Mouse (Mus musculus) limb, embryonic 11.5 days (tissue): ENCODE measurements around the gene Ppp2r5e. TPM values are rescaled to one million over a fixed set of nuclear protein-coding genes. Genes with fewer than 3 reads are reported as not detected.

Experiments used
- ATAC-seq: fragments of 200-750 bp; cut with Nextera tagmentation; 2 replicates; pipeline ENCODE4 v1.8.0; 2017; ENCODE audit warnings: low read depth; ENCODE audit not compliant: insufficient number of reproducible peaks, low FRiP score, low TSS enrichment
- DNase-seq: peaks from one replicate; pipeline ENCODE4 v3.0.0-alpha.2; 2015; ENCODE audit warnings: low spot score
- H3K27ac ChIP-seq: fragments of 300-500 bp; sonication (generic); replicated peaks from 2 replicates; pipeline ENCODE4 v1.5.1; 2014; ENCODE audit warnings: low read depth, mild to moderate bottlenecking, low read length
- H3K27me3 ChIP-seq: fragments of 300-500 bp; sonication (generic); 2 replicates; pipeline ENCODE4 v1.6.1; 2014; ENCODE audit warnings: mild to moderate bottlenecking, low read length, mixed read lengths; ENCODE audit not compliant: control insufficient read depth, insufficient read depth
- H3K36me3 ChIP-seq: fragments of 300-500 bp; sonication (generic); 2 replicates; pipeline ENCODE4 v1.6.1; 2014; ENCODE audit warnings: mild to moderate bottlenecking, low read length, moderate library complexity, mixed read lengths; ENCODE audit not compliant: control insufficient read depth, insufficient read depth
- H3K4me1 ChIP-seq: fragments of 300-500 bp; sonication (generic); 2 replicates; pipeline ENCODE4 v1.6.1; 2014; ENCODE audit warnings: low read length, mixed read lengths; ENCODE audit not compliant: control insufficient read depth, insufficient read depth
- H3K4me2 ChIP-seq: fragments of 300-500 bp; sonication (generic); 2 replicates; pipeline ENCODE4 v1.6.1; 2014; ENCODE audit warnings: low read depth, mild to moderate bottlenecking, moderate library complexity; ENCODE audit not compliant: severe bottlenecking
- H3K4me3 ChIP-seq: fragments of 300-500 bp; sonication (generic); 2 replicates; pipeline ENCODE4 v1.5.1; 2014; ENCODE audit warnings: low read depth, low read length
- H3K9ac ChIP-seq: fragments of 300-500 bp; sonication (generic); 2 replicates; pipeline ENCODE4 v1.6.1; 2014; ENCODE audit warnings: mild to moderate bottlenecking, low read length
- H3K9me3 ChIP-seq: fragments of 300-500 bp; sonication (generic); 2 replicates; pipeline ENCODE4 v1.6.1; 2016; ENCODE audit warnings: low read length; ENCODE audit not compliant: control insufficient read depth
- WGBS: fragments of 180-500 bp; shearing (Covaris S2); extraction: QIAGEN DNeasy Blood & Tissue Kit; methylation state at CpG from one replicate; pipeline ENCODE4 v1.1.7; 2014; 5-methylcytosine and 5-hydroxymethylcytosine counted together
- polyA plus RNA-seq: library from polyadenylated mRNA; unstranded; fragments of >200 nt; fragmentation: Nextera tagmentation; extraction: Ambion mirVana; gene quantifications from 2 replicates; pipeline ENCODE4 v1.2.1, GENCODE M21; 2014

The Ppp2r5e gene
- polyA plus RNA-seq, 1 experiment from 2014 or later: 18.1 TPM

GRCm38 (mm10) chr12:75528300-75528699, 67.7 kb downstream of the Ppp2r5e start:
- H3K4me3 ChIP-seq: no peak overlapping the region
- DNase-seq (no peak), ATAC-seq (no peak)
- H3K27me3 ChIP-seq: no peaks in the 10 kb centered on the region
- no peak overlapping the region for H3K9ac ChIP-seq
- WGBS: 91% methylated on average over 1 of the region's 1 CpGs
- no peaks in the 10 kb centered on the region; the same call in 1 of the 2 replicates for H3K36me3 ChIP-seq
- no peaks in the 10 kb centered on the region for H3K9me3 ChIP-seq
- H3K27ac ChIP-seq: no peak overlapping the region
- no peaks in the 10 kb centered on the region for H3K4me1 ChIP-seq
- H3K4me2 ChIP-seq: no peak overlapping the region

GRCm38 (mm10) chr12:75524199-75524598, 71.8 kb downstream of the Ppp2r5e start:
- Histone ChIP-seq H3K9ac (no peak overlapping the region), H3K4me1 (no peaks in the 10 kb centered on the region), H3K27me3 (no peaks in the 10 kb centered on the region), H3K9me3 (no peaks in the 10 kb centered on the region), H3K36me3 (no peaks in the 10 kb centered on the region; the same call in 1 of the 2 replicates), H3K4me2 (no peak overlapping the region), H3K27ac (no peak overlapping the region), H3K4me3 (no peak overlapping the region)
- ATAC-seq (no peak), DNase-seq (no peak)
- WGBS: 74% methylated on average over 3 of the region's 3 CpGs

- no peaks in the 10 kb centered on the region; the same call in 1 of the 2 replicates for H3K36me3 ChIP-seq
- no peak overlapping the region for H3K27ac ChIP-seq
- no peak overlapping the region for H3K4me2 ChIP-seq
- H3K9ac ChIP-seq: no peak overlapping the region
- no peaks in the 10 kb centered on the region for H3K9me3 ChIP-seq
- no peak overlapping the region for H3K4me3 ChIP-seq
- ATAC-seq (no peak), DNase-seq (no peak)
- no peaks in the 10 kb centered on the region for H3K4me1 ChIP-seq
- no peaks in the 10 kb centered on the region for H3K27me3 ChIP-seq
- 79% methylated on average over 2 of the region's 2 CpGs for WGBS
Observed at GRCm38 (mm10) chr12:75522931-75523330, 73.1 kb downstream of the Ppp2r5e start.

- Histone ChIP-seq H3K9me3 (no peaks in the 10 kb centered on the region), H3K4me3 (no peak overlapping the region), H3K27me3 (no peaks in the 10 kb centered on the region), H3K9ac (no peak overlapping the region), H3K27ac (no peak overlapping the region), H3K4me2 (no peak overlapping the region), H3K36me3 (no peaks in the 10 kb centered on the region; the same call in 1 of the 2 replicates), H3K4me1 (no peaks in the 10 kb centered on the region)
- 91% methylated on average over 2 of the region's 2 CpGs for WGBS
- ATAC-seq (no peak), DNase-seq (no peak)
Observed at GRCm38 (mm10) chr12:75522360-75522759, 73.7 kb downstream of the Ppp2r5e start.

- 90% methylated on average over 3 of the region's 3 CpGs for WGBS
- H3K27me3 ChIP-seq: no peaks in the 10 kb centered on the region
- H3K9me3 ChIP-seq: no peaks in the 10 kb centered on the region
- no peaks in the 10 kb centered on the region; the same call in 1 of the 2 replicates for H3K36me3 ChIP-seq
- no peak overlapping the region for H3K27ac ChIP-seq
- H3K4me3 ChIP-seq: no peak overlapping the region
- H3K4me2 ChIP-seq: no peak overlapping the region
- H3K9ac ChIP-seq: no peak overlapping the region
- 0 out of 2 replicates have a peak, but pooled peaks cover 5% of the 10 kb centered on the region for H3K4me1 ChIP-seq
- ATAC-seq: no peak
- DNase-seq: no peak
Observed at GRCm38 (mm10) chr12:75520395-75520794, 75.7 kb downstream of the Ppp2r5e start.

GRCm38 (mm10) chr12:75519181-75519940, 76.7 kb downstream of the Ppp2r5e start:
- no peak for DNase-seq
- Histone ChIP-seq H3K4me2 (no peak overlapping the region), H3K4me1 (0 out of 2 replicates have a peak, but pooled peaks cover 7% of the 10 kb centered on the region), H3K9ac (no peak overlapping the region), H3K36me3 (no peaks in the 10 kb centered on the region; the same call in 1 of the 2 replicates), H3K27ac (no peak overlapping the region), H3K27me3 (no peaks in the 10 kb centered on the region), H3K4me3 (no peak overlapping the region), H3K9me3 (no peaks in the 10 kb centered on the region)
- 94% methylated on average over 10 of the region's 10 CpGs for WGBS
- no peak for ATAC-seq

- 44% methylated on average over 10 of the region's 10 CpGs for WGBS
- no peaks in the 10 kb centered on the region for H3K27me3 ChIP-seq
- DNase-seq: no peak
Observed at GRCm38 (mm10) chr12:75515301-75515906, 80.6 kb downstream of the Ppp2r5e start.

GRCm38 (mm10) chr12:75511520-75511919, 84.5 kb downstream of the Ppp2r5e start:
- DNase-seq (no peak), ATAC-seq (no peak)
- Histone ChIP-seq H3K4me2 (no peak overlapping the region), H3K9ac (no peak overlapping the region), H3K27ac (no peak overlapping the region), H3K4me1 (0 out of 2 replicates have a peak, but pooled peaks cover 6% of the 10 kb centered on the region), H3K36me3 (no peaks in the 10 kb centered on the region; the same call in 1 of the 2 replicates), H3K27me3 (no peaks in the 10 kb centered on the region), H3K9me3 (no peaks in the 10 kb centered on the region), H3K4me3 (no peak overlapping the region)
- 96% methylated on average over 2 of the region's 2 CpGs for WGBS

More at GRCm38 (mm10) chr12:75515301-75515906, 80.6 kb downstream of the Ppp2r5e start:
- Histone ChIP-seq H3K4me2 (no peak overlapping the region), H3K9me3 (no peaks in the 10 kb centered on the region), H3K4me1 (0 out of 2 replicates have a peak, but pooled peaks cover 7% of the 10 kb centered on the region), H3K27ac (no peak overlapping the region), H3K36me3 (no peaks in the 10 kb centered on the region; the same call in 1 of the 2 replicates), H3K9ac (no peak overlapping the region), H3K4me3 (no peak overlapping the region)
- ATAC-seq: no peak
